Mouse (Mus musculus): ENCODE results near the gene Sec14l1.
A peak's percentile ranks its signal among the peaks of the same experiment; 100 is the strongest.

Gene Sec14l1

DNA sequence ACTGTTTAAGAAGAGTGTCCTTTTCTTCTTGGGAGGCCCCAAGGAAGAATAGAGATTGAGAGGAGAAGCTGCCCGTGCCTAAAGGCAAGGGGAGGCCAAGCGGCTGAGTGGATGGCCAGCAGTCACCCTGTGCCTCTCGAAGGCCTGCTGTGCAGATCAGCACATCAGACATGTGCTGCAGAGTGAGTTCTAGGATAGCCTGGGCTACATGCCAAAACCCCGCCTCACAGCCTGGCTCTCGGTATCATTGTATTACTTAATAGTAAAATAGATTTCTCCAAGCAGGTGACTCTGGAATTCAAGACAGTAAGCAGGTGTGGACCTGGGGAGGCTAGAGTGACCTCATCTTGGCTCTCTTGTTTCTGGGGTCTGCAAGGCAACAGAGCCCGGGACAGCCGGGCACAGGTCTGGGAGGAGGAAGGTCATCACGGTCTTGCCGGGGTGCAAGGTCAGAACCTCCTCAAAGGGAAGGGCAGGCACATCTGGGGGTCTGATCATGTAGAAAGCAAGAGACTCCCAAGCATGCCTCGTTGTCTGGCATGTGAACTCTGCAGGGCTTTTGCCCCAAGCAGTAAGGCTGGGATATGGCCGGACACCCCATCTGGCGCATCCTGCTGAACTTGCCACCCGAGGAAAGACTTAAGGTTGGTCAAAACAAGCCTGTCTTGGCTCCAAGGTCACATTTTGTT, 44.4 kb downstream of the Sec14l1 start:
- no peak for DNase-seq

- no peak for DNase-seq
Measured at GRCm38 (mm10) chr11:117159946-117160307, 45.0 kb downstream of the Sec14l1 start.

- no peak for DNase-seq
Measured at GRCm38 (mm10) chr11:117160791-117161190, 45.8 kb downstream of the Sec14l1 start.

GRCm38 (mm10) chr11:117161574-117161973, 46.6 kb downstream of the Sec14l1 start:
- DNase-seq, result no peak

DNA sequence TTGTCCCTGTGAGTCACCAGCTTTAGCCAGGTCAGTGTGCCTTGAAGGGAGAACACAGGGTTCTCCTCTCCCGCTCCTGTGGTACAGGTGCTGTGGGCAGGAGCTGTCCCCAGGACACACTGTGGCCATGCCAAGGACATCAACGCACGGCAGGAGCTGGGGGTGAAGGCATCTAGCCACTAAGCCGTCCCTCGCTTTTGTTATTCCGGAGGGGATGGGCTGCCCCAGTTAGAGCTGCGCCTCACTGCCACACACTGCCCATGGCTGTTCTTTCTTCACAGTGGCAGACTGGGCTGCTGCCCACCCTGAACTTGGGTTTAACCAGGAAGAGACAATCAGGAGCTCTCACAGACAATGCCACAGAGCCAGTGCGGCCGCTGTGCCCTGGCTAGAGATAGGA, 48.1 kb downstream of the Sec14l1 start:
- no peak for DNase-seq

DNA sequence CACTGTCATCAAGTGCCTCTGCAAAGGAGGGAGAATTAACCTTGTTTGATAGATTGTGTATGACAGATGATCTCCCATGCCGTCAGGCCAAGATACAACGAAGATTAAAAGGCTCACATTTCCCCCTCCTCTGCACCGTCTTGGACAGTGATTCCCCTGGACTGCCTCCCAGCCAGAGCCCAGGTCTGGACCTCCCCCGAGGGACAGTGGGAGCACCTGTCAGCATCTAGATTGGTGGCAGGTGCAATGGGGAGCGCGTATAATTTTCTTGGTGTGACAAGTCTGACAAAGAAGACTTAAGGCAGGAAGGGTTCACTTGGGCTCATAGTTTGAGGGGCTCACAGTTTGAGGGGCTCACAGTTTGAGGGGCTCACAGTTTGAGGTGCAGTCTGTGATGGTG, 48.8 kb downstream of the Sec14l1 start:
- DNase-seq, result no peak

GRCm38 (mm10) chr11:117168278-117169087, 53.5 kb downstream of the Sec14l1 start:
- no peak for DNase-seq

- DNase-seq, result no peak
Measured at GRCm38 (mm10) chr11:117169088-117169635, 54.2 kb downstream of the Sec14l1 start.

DNA sequence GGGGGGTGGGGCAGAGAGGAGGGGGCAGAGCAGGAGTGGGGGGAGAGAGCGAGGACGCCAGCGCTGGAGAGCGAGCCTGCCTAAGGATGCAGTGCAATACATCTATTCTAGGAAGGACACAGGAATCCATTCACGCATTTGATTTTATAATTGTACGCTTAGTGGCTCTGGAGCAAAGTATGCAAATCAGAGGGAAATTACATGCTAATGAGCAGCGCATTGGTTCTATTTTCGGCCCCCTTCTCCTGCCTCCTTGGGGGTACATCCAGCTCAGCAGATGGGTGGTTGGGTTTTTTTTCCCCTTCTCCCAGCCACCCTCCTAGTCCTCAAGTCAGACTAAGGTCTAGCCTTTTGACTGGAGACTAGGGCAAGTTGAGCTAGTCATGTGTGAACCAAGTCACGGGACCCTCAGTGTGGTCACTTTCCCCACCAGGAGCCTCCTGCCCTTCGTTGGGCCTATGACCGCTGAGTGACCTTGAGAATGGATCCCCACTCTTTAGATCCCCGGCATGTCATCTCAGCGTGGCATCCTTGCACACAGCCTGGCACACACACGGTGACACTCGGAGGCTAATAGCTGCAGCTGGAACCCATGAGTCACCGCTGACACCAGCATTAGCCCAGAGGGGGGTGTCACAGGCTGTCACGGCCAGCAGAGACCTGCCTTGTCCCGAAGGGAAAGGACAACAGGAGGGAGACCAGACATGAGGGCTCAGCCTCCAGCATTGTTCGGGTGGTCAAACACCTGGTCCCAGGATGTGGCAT, 55.0 kb downstream of the Sec14l1 start:
- no peak for DNase-seq

GRCm38 (mm10) chr11:117174098-117174892, 59.3 kb downstream of the Sec14l1 start:
- no peak for DNase-seq

DNA sequence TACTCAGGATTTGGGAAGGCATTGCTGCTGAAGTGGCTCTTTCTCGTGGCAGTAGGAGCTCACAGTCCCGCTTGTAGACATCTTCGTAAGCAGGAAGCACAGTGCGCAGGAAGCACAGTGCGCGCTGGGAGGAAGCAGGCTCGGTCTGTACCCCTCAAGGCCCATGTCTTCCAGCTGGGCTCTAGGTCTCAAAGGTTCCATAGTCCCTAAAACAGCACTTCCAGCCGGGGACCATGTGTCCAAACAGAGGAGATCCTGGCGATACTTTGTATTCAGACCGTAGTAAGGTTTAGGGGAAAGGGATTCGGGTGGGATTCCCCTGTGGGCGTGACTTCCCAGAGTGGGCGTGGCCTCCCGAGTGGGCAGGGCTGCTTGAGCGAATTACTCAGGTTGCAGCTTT, 60.0 kb downstream of the Sec14l1 start:
- DNase-seq, result peak; percentile 65 to 69

DNA sequence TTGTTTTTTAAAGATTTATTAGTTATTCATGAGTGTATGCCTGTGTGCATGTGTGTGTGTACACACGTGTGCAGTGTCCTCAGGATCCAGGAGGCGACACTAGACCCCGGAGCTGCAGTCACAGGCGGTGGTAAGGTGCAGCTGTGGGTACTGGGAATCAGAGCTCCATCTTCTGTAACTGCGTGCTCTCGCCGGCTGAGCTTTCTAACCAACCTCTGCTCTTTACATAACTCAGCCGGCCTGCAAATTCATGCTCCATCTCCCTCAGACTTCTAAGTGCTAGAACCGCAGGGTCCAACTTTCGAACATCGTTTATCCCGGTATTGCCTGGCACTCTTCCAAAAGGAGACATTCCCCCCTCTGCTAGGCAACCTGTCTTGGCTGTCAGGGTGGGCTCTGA, 60.5 kb downstream of the Sec14l1 start:
- no peak for DNase-seq

DNA sequence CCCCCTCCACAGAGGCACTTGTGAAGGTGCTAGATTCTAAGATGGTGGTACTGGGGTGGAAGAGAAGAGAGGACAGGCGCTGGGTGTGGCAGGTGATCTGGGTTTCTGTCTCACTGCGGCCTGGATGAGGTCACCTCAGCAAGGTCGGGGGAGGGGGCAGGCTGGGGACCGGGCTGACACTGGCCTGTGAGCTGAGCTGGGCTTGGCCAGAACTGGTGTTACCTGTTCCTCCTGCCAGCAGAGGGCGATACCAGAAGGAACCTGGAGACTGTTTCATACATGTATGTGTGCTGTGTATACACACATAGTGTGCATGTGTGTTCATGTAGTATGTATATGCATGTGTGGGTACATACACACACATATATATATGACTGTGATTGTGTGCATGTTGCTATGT, 61.3 kb downstream of the Sec14l1 start:
- DNase-seq, result peak; percentile 64 to 68

DNA sequence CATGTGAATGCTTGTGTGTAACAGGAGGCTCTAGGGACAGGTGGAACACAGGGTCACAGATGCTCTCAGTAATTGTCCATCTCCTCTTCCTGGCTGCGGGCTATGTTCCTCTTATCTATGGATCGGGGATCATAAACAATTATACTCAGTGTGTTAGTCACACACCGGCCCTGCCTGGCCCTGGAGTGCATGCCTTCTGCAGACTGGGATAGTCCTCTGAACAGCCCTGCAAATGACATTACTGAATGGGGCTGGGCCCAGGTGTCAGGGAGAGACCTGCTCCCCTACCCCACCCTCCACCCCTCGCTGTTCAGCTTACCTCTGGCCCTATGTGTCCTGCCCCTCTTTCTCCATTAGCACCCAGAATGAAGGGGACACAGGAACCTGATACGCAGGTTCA, 61.9 kb downstream of the Sec14l1 start:
- DNase-seq, result no peak

GRCm38 (mm10) chr11:117177303-117177979, 62.5 kb downstream of the Sec14l1 start:
- DNase-seq, result peak; percentile 87

- peak; percentile 42 to 45 for DNase-seq
Measured at GRCm38 (mm10) chr11:117179902-117180301, 64.9 kb downstream of the Sec14l1 start.

GRCm38 (mm10) chr11:117182808-117183207, 67.8 kb downstream of the Sec14l1 start:
- no peak for DNase-seq

DNA sequence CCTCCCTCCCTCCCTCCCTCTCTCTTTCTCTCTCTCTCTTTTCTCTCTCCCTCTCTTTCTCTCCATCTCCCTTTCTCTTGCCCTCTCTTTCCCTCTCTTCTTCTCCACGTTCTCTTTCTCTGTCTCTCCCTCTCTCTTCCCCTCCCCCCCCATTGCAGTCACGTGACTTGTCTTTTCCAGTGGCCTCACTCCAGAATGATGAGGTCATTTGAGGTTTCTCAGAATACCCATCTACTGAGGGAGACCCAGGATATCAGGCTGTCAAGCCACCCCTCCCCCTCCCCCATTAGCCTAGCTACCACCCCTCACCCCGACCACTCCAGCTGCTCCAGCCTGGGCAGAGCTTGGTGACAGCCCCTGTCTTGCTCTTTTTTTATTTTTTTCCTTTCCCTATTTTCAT, 68.3 kb downstream of the Sec14l1 start:
- no peak for DNase-seq

DNA sequence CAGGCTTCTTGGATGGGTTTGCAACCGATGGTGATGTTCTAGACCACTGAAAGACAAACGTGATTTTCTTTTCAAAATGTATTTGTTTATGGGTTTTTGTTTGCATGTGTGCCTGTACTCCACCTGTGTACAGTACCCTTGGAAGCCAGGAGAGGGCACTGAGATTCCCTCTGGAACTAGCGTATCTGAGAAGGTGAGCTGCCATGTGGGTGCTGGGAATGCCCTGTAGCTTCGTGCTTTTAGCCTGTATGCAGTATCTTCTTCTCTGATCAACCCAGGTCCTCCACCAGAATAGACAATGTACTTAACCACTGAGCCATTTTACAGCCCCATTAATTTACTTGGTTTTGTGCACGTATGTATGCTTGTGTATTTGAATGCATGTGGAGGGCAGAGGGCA, 68.9 kb downstream of the Sec14l1 start:
- DNase-seq, result no peak

- DNase-seq, result no peak
Measured at GRCm38 (mm10) chr11:117185076-117185933, 70.3 kb downstream of the Sec14l1 start.

GRCm38 (mm10) chr11:117191524-117191923, 76.6 kb downstream of the Sec14l1 start:
- no peak for DNase-seq
